Mouse (Mus musculus): Measurements from ENCODE around the gene Gm826. TPM values are rescaled to one million over a fixed set of nuclear protein-coding genes. Genes with fewer than 3 reads are reported as not detected.

Gene Gm826
- 0.07 TPM for polyA plus RNA-seq (2012; fragmentation: generic; extraction: Trizol)
- long read RNA-seq, experiment 1, result 0 reads
- long read RNA-seq, experiment 2, result 0 reads

DNA sequence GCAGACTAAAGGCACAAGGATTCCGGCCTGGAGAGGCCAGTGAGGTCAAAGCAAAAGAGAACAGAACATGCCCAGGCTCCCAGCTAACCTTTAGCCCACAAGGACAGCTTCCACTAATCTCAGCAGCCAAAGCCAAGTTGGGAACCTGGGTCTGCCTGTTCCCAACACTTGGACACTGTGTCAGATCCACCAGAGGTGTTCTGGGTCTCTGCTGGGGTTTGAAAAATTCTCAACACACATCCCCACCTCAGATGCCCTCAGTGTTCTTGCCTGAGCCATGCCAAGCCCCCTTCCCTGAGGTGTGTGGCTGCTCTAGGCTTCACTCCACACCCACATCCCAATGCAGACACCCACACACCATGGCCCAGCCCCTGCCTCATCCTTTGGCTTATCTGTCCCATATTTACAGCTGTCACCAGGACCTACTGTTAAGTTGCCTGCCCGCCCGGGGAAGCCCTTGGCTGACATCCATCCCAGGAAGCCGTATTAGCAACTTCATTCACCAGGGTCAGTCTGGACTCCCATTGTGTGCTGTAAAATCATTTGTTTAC, at the start of gene Gm826:
Gm826 (minus strand) TSS at position 52 of the 551 bp plus-strand sequence.
- Histone ChIP-seq H3K79me2 (ENCODE audit: control insufficient read depth, insufficient read depth) (no peaks in the 10 kb centered on the region), H3ac (ENCODE audit: control insufficient read depth, insufficient read length, low read depth) (no peak within 1 kb of the TSS), H3K27me3 (ENCODE audit: control insufficient read depth, insufficient read depth, insufficient read length) (no peaks in the 10 kb centered on the region), H3K4me3 (ENCODE audit: insufficient read depth, poor library complexity, severe bottlenecking) (no peak within 1 kb of the TSS), H3K79me3 (ENCODE audit: low read depth) (no peaks in the 10 kb centered on the region), H3K36me3 (ENCODE audit: control insufficient read depth, insufficient read depth) (no peaks in the 10 kb centered on the region)
- no peak for TF ChIP-seq USF1 (IDR thresholded peaks at IDR 0.05; ENCODE audit: low read depth)
- TF ChIP-seq MAX (IDR thresholded peaks at IDR 0.05), result no peak
- TF ChIP-seq CTCF (IDR thresholded peaks at IDR 0.05; ENCODE audit: control insufficient read depth, insufficient read depth, insufficient read length), result no peak
- no peak for TF ChIP-seq MYOG (IDR thresholded peaks at IDR 0.05; ENCODE audit: control insufficient read depth, extremely low read depth, insufficient read length)
- TF ChIP-seq CEBPB (IDR thresholded peaks at IDR 0.05; ENCODE audit: low read depth), result no peak
- no peak for TF ChIP-seq MYOD1 (IDR thresholded peaks at IDR 0.05; ENCODE audit: control insufficient read depth, insufficient read length, low read depth)
- TF ChIP-seq FOSL1 (IDR thresholded peaks at IDR 0.05; ENCODE audit: insufficient read depth, low read length, poor library complexity, severe bottlenecking), result no peak

DNA sequence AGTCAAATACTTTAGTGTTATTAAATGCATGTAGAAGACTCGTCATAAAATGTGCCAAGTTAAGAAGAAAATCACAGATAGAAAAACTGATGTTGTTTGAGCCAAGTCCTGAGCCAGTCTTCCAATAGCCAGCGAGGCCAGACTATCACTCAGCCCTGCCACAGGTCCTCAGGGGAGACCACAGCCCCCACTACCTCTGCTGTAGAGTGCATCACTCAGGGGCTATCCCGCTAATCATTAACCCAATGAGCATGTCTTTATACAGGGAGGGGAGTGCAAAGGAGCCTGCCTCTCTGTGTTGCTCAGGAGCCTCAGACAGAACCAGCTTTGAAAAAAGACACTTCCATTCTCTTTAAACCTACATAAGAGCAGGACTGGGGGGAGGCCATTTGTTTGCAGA, 49.5 kb upstream of the Gm826 start:
- no peaks in the 10 kb centered on the region for H3K79me3 ChIP-seq (ENCODE audit: low read depth)
- H3K4me3 ChIP-seq (ENCODE audit: insufficient read depth, poor library complexity, severe bottlenecking), result no peak overlapping the region
- no peak overlapping the region for H3ac ChIP-seq (ENCODE audit: control insufficient read depth, insufficient read length, low read depth)
- no peaks in the 10 kb centered on the region for H3K79me2 ChIP-seq (ENCODE audit: control insufficient read depth, insufficient read depth)
- TF ChIP-seq USF1 (IDR thresholded peaks at IDR 0.05; ENCODE audit: low read depth), result no peak
- no peaks in the 10 kb centered on the region for H3K36me3 ChIP-seq (ENCODE audit: control insufficient read depth, insufficient read depth)
- no peaks in the 10 kb centered on the region for H3K27me3 ChIP-seq (ENCODE audit: control insufficient read depth, insufficient read depth, insufficient read length)

DNA sequence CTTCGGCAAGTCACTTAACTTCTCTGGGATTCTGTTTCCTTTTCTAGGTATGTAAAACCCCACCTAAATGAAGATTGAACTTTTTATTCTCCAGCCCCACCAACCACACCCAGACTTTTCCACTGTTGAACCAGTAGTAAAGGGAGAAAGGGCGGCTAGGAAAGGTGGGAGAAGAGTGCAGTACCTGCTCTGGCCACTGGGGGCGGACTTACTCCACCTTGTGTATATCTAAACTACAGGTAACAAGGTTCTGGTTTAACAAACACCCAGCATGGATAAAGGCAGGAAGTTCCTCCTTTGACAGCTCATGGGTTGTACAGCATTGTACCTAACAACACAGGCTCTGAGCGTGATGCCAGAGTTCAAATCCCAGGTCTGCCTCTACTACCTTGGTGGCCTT, 44.3 kb upstream of the Gm826 start:
- Histone ChIP-seq H3K4me3 (ENCODE audit: insufficient read depth, poor library complexity, severe bottlenecking) (no peak overlapping the region), H3ac (ENCODE audit: control insufficient read depth, insufficient read length, low read depth) (no peak overlapping the region), H3K36me3 (ENCODE audit: control insufficient read depth, insufficient read depth) (no peaks in the 10 kb centered on the region), H3K79me3 (ENCODE audit: low read depth) (no peaks in the 10 kb centered on the region), H3K27me3 (ENCODE audit: control insufficient read depth, insufficient read depth, insufficient read length) (no peaks in the 10 kb centered on the region), H3K79me2 (ENCODE audit: control insufficient read depth, insufficient read depth) (no peaks in the 10 kb centered on the region)
- TF ChIP-seq CTCF (IDR thresholded peaks at IDR 0.05; ENCODE audit: control insufficient read depth, insufficient read depth, insufficient read length) (no peak), MYOD1 (IDR thresholded peaks at IDR 0.05; ENCODE audit: control insufficient read depth, insufficient read length, low read depth) (no peak), CEBPB (IDR thresholded peaks at IDR 0.05; ENCODE audit: low read depth) (no peak), MYOG (IDR thresholded peaks at IDR 0.05; ENCODE audit: control insufficient read depth, extremely low read depth, insufficient read length) (no peak), MAX (IDR thresholded peaks at IDR 0.05) (no peak), USF1 (IDR thresholded peaks at IDR 0.05; ENCODE audit: low read depth) (no peak), FOSL1 (IDR thresholded peaks at IDR 0.05; ENCODE audit: insufficient read depth, low read length, poor library complexity, severe bottlenecking) (no peak)

GRCm38 (mm10) chr2:160376236-160376635, 42.3 kb upstream of the Gm826 start:
- Histone ChIP-seq H3K27me3 (ENCODE audit: control insufficient read depth, insufficient read depth, insufficient read length) (no peaks in the 10 kb centered on the region), H3K36me3 (ENCODE audit: control insufficient read depth, insufficient read depth) (no peaks in the 10 kb centered on the region), H3K4me3 (ENCODE audit: insufficient read depth, poor library complexity, severe bottlenecking) (no peak overlapping the region), H3ac (ENCODE audit: control insufficient read depth, insufficient read length, low read depth) (no peak overlapping the region), H3K79me3 (ENCODE audit: low read depth) (no peaks in the 10 kb centered on the region), H3K79me2 (ENCODE audit: control insufficient read depth, insufficient read depth) (no peaks in the 10 kb centered on the region)
- no peak for TF ChIP-seq FOSL1 (IDR thresholded peaks at IDR 0.05; ENCODE audit: insufficient read depth, low read length, poor library complexity, severe bottlenecking)
- no peak for TF ChIP-seq MYOD1 (IDR thresholded peaks at IDR 0.05; ENCODE audit: control insufficient read depth, insufficient read length, low read depth)
- TF ChIP-seq MYOG (IDR thresholded peaks at IDR 0.05; ENCODE audit: control insufficient read depth, extremely low read depth, insufficient read length), result no peak
- TF ChIP-seq CTCF (IDR thresholded peaks at IDR 0.05; ENCODE audit: control insufficient read depth, insufficient read depth, insufficient read length), result no peak
- no peak for TF ChIP-seq MAX (IDR thresholded peaks at IDR 0.05)
- TF ChIP-seq USF1 (IDR thresholded peaks at IDR 0.05; ENCODE audit: low read depth), result no peak
- TF ChIP-seq CEBPB (IDR thresholded peaks at IDR 0.05; ENCODE audit: low read depth), result no peak

GRCm38 (mm10) chr2:160369653-160370420, 35.9 kb upstream of the Gm826 start:
- no peak for TF ChIP-seq MAX (IDR thresholded peaks at IDR 0.05)
- no peak for TF ChIP-seq FOSL1 (IDR thresholded peaks at IDR 0.05; ENCODE audit: insufficient read depth, low read length, poor library complexity, severe bottlenecking)
- TF ChIP-seq MYOG (IDR thresholded peaks at IDR 0.05; ENCODE audit: control insufficient read depth, extremely low read depth, insufficient read length), result no peak
- no peak for TF ChIP-seq USF1 (IDR thresholded peaks at IDR 0.05; ENCODE audit: low read depth)
- no peak for TF ChIP-seq CTCF (IDR thresholded peaks at IDR 0.05; ENCODE audit: control insufficient read depth, insufficient read depth, insufficient read length)
- no peak for TF ChIP-seq CEBPB (IDR thresholded peaks at IDR 0.05; ENCODE audit: low read depth)
- TF ChIP-seq MYOD1 (IDR thresholded peaks at IDR 0.05; ENCODE audit: control insufficient read depth, insufficient read length, low read depth), result no peak
- no peaks in the 10 kb centered on the region for H3K79me2 ChIP-seq (ENCODE audit: control insufficient read depth, insufficient read depth)
- H3K4me3 ChIP-seq (ENCODE audit: insufficient read depth, poor library complexity, severe bottlenecking), result no peak overlapping the region
- H3K27me3 ChIP-seq (ENCODE audit: control insufficient read depth, insufficient read depth, insufficient read length), result peaks cover 26% of the 10 kb centered on the region
- no peaks in the 10 kb centered on the region for H3K36me3 ChIP-seq (ENCODE audit: control insufficient read depth, insufficient read depth)
- H3ac ChIP-seq (ENCODE audit: control insufficient read depth, insufficient read length, low read depth), result no peak overlapping the region
- H3K79me3 ChIP-seq (ENCODE audit: low read depth), result no peaks in the 10 kb centered on the region

Measured in C2C12 (cell line).